Mouse (Mus musculus): Measurements from ENCODE around the gene Hectd4.

GRCm38 (mm10) chr5:121292309-121293165 lies 72.5 kb downstream of the Hectd4 start:
- TF ChIP-seq CTCF (IDR thresholded peaks at IDR 0.05; ENCODE audit: borderline replicate concordance, control insufficient read depth, extremely low read depth, insufficient read depth, low read length, poor library complexity): no peak
- TF ChIP-seq POLR2A (IDR thresholded peaks at IDR 0.05; ENCODE audit: control insufficient read depth, extremely low read depth, insufficient read depth, low read length, poor library complexity): no peak

Measured in thymus, adult 2 months (tissue).